Mouse (Mus musculus) frontal cortex, postnatal 10 days (tissue): ENCODE data around the gene Gm10112.

Source experiments
- DNase-seq, 2 experiments: peaks; one replicate each; pipeline ENCODE4 v3.0.0; 2022; ENCODE audit warnings: low spot score in 2 of 2, mixed read lengths in 1 of 2

Gene Gm10112

GRCm38 (mm10) chrX:111168040-111168439 is at the start of gene Gm10112:
TSS of gene Gm10112 (plus strand) at chrX:111168340.
- DNase-seq, result no peak

GRCm38 (mm10) chrX:111189574-111189973 is 21.4 kb downstream of the Gm10112 start:
- no peak for DNase-seq

GRCm38 (mm10) chrX:111196376-111196775 is 28.2 kb downstream of the Gm10112 start:
- no peak for DNase-seq

- DNase-seq, result peak; percentile 3 to 22
Observed at GRCm38 (mm10) chrX:111210225-111210624, 42.1 kb downstream of the Gm10112 start.
